Mouse (Mus musculus) gastrocnemius, postnatal 36 days (tissue): ENCODE measurements around the gene Bmp2k. TPM values are rescaled to one million over a fixed set of nuclear protein-coding genes. Genes with fewer than 3 reads are reported as not detected.

ENCODE experiments used
- total RNA-seq, 2 experiments: library from RNA; stranded (reverse); gene quantifications; 2 replicates each; pipeline ENCODE4 v1.2.3; 2021

Gene Bmp2k
- total RNA-seq, 2 experiments from 2014 or later = 8.5 to 9.9 TPM

Other genes starting within 250 kb of the Bmp2k start
- 10 to 100 TPM; 13.2 to 13.3 TPM for gene Anxa3, start 204.3 kb upstream of the Bmp2k start, total RNA-seq
- gene Paqr3, start 113.9 kb downstream of the Bmp2k start, total RNA-seq = 1 to 10 TPM; 3.6 to 3.7 TPM